Mouse (Mus musculus): ENCODE measurements at regions not wholly inside any gene's neighbourhood (a gene's known extent, or its start where the extent isn't known, plus 50 kb on each side); places are given as distances from the start of the nearest gene placed in this dataset.

DNA sequence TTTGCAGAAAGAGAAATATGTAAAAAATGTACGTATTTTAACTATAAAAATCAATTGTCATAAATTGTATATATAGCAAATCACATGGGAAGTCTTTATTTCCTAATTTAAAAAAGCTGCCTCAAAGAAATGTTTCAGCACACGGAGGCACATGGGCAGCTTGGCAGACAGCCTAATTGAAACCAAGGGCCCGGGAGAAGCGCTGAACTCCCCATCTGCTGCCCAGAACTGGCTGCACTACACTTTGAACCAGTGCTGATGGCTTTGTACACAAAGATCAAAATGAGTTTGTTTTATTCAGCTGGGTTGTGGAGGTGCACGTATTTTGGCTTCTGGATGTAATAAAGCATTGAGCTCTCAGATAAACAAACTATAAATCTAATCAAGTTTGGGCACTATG is 100.2 kb upstream of the Rspo3 start:
- DNase-seq = no peak

DNA sequence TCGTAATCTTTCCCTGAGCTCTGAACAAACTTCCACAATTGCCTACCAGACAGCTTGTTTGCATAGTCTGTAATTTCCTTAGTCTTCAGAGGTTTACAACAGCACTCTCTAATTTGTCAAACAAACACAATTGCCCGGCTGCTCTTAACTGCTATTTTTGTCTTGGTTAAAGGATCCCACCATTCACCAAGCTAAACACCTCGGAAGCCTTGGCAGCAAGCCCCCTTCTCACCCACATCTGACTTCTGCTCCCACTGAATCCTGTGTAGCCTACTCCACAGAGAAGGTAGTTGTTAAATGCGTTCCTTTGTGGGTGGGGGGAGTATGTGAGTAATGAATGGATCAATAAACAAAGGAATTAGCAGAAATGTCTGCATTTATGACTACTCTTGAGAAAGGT is 59.8 kb upstream of the Rspo3 start:
- no peak for DNase-seq

DNA sequence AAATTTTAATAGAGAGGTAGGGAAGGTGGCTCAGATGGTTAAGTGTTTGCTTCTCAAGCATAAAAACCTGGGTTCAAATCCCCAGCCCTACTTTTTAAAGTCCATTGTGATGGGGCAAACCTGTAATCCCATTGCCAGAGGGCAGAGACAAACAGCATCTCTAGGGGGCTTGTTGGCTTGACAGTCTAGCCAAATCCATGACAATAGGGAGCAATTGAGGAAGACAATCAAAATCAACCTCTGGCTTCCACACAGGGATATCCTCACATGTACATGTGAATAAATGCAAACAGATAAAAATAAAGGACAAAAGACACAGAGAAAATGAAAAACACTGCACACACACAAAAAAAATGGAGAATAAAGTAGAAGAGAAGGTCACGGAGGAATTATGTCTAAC is 59.3 kb upstream of the Rspo3 start:
- DNase-seq = no peak

DNA sequence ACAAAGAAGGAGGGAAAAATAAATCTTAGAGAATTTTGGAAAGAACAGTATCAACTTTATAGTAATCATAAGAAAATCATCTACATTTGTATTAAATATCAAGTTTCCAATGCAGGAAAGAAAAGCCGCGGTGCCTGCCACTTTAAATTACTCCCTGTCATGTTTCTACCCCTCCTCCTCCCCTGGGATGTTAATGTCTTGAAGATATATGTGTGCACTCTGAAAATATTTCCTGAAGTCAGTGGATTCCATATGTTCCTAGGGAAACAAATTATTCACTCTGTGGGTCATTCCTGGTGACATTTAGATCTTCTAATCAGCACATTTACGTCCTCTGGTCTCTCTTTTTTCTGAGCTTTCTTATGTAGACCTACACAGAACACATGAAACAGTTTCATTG is 57.2 kb upstream of the Rspo3 start:
- no peak for DNase-seq

DNA sequence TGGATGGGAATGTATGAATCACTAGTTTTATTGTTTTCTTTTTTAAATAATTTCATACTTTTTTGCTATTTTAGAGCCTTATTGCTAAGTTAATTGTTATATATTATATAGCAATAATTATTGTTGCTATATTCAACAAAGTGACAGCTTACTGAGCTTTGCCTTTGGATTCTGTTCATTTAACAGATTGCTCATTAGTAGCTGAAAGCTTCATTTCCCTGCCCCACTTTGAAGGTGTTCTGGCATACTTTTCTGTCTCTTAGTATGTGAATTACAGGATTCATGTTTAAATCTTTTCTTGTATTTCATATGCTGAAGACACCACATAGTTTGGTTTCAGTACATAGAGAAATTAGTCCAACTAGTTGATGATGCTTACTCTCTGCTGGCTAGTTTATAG is 54.5 kb upstream of the Rspo3 start:
- no peak for DNase-seq

DNA sequence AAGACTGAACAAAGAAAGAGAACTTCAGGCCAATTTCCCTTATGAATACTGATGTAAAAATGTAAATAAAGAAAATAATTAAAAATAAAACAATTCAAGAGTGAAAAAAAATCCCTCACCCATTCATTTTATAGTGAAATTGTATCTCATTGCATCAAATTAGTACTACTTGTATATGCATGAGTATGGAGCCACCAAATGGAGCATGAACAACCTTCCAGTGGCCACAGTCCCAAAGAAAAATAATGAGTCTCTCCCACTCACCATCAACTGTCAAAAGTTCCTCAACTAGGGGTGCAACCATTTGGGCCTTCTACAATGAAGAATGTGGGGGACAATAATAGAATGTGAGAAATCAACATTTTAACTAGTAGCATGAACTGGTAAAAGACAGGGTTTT is 54.1 kb upstream of the Rspo3 start:
- no peak for DNase-seq
